Mouse (Mus musculus) gonadal fat pad, adult 2 months (tissue): ENCODE data around the gene Ahcyl2. TPM values are rescaled to one million over a fixed set of nuclear protein-coding genes. Genes with fewer than 3 reads are reported as not detected.

Experiments used
- polyA plus RNA-seq: library from polyadenylated mRNA; depleted of rRNA; stranded (reverse); fragments of >200 nt; gene quantifications from 2 replicates; pipeline ENCODE4 v1.2.3, GENCODE M21; 2012; rRNA removed

Gene Ahcyl2
- polyA plus RNA-seq, 1 experiment = 40.6 TPM

Other genes starting within 250 kb of the Ahcyl2 start
- 13.5 and 16.3 TPM in 2 replicates for gene Irf5, start 241.4 kb upstream of the Ahcyl2 start, polyA plus RNA-seq
- gene Tnpo3, start 158.1 kb upstream of the Ahcyl2 start, polyA plus RNA-seq = 43.0 and 46.2 TPM in 2 replicates
- 3.5 and 4.9 TPM in 2 replicates for gene Tspan33, start 73.8 kb upstream of the Ahcyl2 start, polyA plus RNA-seq
- 38.8 and 50.0 TPM in 2 replicates for gene Smo, start 32.5 kb upstream of the Ahcyl2 start, polyA plus RNA-seq
- gene Strip2, start 149.0 kb downstream of the Ahcyl2 start, polyA plus RNA-seq = 1.9 and 2.0 TPM in 2 replicates